Mouse (Mus musculus) kidney, adult 9 months (tissue): ENCODE results near the gene Umps.

Experiments
- DNase-seq: peaks from one replicate; pipeline ENCODE4 v3.0.0; 2022

Umps gene

DNA sequence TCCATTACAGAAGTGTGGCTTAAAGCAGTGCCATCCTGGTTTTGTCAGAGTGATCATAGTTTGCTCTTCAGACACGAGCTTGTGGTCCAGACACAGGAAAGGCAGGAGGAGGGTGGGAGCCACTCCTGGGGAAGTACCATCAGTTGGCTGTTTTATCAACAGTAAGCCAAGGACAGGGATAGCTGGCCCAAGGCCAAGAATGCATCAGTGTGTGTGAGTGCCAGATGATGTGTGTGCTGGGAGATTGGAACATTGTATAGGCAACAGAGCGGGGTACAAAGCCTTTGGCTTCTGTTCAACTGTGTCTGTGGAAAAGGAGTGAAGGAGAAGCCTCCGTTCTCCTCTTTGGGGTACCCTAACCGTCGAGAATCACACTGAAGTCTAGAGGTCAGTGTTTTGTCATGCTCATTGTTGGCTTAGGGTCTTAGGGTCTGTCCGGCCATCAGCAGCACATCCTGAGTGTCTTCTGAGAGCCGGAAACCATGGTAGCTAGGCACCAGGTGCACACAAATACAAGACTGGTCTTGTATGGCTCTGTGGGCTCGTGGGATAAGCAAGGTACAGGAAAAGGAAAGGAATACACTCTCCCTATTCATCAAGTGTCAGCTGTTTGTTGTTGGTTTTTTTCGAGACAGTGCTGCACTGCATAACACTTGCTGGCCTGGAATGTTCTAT, 37.9 kb downstream of the Umps start:
- no peak for DNase-seq

DNA sequence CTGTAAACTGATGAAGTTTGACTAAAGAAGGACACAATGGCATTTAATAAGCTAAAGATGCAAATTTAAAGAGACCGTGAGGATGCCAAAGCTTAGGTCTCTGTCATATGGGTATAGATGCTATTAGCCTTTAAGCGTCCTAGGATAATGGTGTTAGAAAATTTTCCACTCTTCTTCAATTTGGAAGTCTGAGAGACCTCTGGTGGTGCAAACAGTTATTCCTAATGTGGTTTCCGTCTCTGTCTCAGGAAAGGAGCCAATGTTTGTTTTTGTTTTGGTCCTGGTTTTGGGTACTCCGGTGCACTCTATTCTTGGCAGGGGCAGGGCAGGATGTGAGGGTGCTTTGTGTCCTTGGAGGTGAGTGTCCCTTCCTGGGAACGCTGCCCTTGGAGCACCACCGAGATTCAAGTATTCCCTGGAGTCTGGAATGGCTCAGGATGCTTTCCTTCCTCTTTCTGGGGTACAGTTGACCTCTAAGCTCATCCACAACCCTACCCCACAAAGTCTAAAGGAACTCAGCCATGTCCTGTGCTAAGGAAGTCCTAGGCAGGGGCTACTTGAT, 39.5 kb downstream of the Umps start:
- DNase-seq = peak; percentile 74

DNA sequence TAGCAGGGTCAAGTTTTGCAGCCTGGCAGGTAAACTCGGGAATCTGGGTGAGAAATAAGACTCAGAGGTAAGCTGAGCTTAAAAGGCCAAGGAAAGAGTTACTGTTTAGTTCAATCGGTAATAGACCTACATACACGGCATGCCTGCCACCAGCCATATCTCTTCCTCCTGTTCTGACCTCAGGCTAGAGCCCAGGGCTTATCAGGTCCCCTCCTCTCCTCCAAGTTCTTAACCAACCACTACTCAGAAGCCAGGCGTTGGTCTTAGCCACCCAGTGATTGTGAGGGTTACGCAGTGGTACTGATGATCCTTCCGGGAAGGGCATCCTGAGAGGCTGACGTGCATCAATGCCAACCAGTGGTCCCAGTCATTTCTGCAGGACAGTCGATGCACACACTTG, 43.1 kb downstream of the Umps start:
- DNase-seq = no peak

DNA sequence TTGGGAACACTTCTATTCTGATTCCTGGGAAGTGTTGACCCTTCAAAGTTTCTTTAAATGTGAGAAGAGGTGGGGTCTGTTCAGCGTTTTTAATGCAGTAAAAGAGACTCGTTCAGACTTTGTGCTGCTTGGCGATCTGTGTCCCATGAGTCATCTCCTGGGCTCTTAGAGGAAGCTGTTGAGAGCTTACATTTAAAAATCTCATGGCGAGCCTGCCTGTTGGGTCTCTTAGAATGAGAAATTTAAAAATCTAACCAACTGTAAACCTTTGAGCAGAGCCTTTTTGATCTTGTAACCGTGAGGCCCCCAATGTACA, 43.9 kb downstream of the Umps start:
- DNase-seq = no peak

DNA sequence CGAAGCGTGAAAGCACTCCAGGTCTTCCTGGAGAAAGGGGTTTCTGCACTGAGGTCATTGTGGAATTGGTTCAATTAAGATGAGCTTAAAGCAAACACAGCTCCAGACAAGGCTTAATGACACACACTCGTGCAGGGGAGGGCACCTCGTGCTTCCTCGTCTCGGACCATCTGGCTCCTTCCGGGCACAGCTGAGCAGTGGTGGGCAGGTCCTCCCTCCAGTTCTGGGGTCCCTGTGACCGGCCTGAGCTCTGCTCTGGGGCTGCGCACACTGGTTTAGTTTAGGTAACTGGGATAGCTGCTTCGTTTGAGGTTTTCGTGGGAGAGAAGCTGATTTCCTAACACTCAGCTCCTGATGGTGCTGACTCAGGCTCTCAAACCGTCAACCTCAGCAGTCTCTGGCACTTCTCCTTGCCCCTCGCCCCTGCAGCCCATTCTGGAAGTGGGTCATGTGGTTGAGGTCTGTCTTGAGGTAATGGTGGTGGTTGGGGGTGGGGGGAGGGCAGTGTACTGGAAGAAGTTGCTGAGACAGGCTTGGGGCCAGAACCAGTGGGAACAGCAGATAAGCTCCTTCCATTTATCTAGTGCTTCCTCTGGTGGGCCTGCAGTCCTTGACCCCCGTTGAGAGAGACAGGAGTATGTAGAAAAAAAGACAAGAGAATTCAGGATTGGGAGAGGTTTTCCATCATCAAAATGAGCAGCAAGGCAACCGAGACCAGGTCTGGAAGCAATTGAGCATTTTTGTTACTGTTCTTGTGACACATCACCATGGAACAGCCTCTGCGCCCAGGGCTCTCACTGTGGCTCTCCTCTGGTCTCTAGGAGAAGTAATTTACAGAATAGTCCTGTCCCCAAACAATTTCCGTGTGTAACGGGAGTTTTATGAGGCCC, 44.5 kb downstream of the Umps start:
- peak; percentile 59 for DNase-seq

DNA sequence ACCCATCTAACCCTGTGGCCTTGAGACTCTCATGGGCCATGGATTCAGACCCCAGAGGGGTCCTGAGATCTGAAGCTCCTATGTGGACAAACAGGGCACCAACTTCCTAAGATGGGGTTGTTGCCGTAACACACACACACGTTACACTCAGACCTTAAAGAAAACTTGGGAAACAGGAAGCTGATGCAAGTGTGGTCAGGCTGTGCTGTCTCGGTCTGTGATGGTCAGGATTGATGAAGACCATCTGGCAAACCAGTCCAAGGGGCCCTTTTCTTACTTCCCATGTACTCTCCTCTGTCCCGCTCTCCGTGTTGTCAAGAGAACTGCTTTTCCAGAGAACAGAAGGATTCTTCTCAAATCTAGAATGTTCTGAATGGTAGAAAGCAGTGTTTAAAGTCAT, 45.3 kb downstream of the Umps start:
- no peak for DNase-seq

DNA sequence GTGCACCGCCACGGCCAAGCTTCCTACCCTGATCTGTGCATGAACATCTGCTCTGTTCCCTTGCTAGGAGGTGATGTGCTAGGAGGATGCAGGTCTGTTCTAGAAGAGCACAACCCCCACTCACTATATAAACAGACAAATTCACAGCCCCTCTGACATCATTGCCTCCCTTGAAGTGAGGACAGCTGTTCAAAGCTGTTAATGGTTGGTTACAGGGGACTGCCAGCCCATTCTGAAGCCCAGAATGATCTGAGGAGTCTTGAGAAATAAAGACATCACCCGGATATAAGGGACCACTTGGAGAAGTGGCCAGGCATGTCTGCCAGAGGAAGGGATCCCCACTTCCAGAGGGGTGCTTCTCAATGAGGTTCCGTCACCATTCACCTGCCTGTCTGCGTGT, 48.9 kb downstream of the Umps start:
- DNase-seq = no peak

DNA sequence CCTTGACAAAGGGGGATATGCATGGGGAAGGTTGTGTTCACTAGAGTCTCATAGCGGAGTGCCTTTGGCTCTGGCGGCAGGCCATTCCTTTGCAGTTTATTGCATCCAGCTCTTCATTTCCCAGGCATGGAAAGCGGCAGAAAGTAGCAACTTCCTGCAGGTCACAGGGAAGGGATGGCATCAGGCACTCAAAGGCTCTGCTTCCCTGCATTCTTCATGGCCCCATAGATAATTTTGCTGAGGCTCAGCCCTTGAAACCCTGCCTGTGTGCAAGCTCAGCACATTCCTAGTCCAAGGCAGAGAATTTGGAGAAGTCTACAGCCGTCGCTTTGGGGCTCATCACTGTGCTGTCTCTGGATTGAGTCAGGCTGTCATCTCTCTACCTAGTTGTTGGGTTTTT, 49.4 kb downstream of the Umps start:
- no peak for DNase-seq

DNA sequence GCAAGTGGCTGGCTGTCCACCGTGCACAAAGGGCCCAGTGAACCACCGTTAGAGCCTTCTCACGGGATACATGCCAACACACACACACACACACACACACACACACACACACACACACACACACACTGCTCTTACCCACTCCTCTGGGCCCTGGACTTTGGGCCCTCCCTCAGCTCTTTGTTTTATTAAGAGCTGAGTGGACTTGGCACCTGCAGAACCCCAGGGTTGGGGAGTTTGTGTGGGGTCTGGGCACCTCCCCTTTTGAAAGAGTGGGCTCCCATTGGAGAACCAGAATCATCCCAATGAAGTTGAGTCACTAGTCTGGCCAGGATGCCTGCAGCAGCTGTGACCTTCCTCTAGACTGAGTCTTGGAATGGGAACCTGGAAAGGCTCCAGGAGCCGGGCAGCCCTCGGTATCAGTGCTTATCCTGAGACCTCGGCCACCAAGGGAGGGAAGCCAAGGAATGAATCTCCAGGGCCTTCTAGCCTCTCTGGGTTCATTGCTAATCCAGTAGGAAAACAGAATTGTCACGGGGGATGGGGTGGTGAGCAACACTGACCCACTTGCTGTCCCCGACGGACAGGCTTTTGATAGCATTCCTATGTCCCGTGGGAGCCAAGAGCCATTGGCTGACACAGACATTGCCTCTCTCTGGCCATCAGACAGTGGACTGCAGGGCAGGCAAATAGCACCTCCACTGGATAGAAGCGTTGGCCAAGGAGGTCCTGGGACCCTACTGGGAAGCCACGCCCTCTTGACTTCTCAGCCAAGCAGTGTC, 50.2 kb downstream of the Umps start:
- peak; percentile 90 for DNase-seq

DNA sequence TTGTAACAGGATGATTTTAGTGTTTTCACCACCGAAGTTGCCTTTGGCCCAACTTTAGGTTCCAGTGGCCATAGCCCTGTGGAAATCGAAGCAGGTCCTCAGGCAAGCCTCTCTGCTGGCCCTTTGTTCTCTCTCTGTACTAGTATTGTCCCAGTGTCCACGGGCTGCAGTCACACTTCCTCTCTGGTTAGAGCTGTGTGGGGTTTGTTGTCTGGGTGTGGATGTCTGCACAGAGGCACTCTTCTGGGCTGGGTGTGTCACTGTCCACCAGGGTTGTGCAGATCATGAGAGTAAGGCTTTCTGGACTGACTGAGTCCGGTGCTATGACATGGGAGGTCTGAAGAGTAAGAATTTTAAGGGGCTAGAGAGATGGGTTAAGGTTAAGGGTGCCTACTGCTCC, 51.8 kb downstream of the Umps start:
- DNase-seq = no peak

DNA sequence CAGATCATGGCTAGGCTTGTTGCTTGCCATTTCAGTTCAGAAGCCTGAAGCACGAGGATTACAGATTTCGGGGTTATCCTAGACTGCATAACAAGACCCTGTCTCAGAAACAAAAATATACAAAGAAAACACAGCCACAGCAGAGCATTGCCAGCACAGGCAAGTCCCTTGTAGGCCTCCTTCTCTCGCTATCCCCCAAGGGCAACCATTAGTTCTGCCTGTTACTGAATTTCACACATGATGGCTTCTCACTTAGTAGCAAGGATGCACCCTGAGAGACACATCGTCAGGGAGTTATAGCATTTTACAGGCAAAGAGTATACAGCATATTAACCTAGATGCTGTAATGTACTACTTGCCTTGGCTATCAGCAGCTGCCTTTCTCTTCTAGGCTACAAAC, 58.6 kb downstream of the Umps start:
- no peak for DNase-seq
